Mouse (Mus musculus) G1E (cell line): Measurements from ENCODE around the gene Mmgt2.

Experiments
- CTCF ChIP-seq: IDR thresholded peaks from 2 replicates; pipeline ENCODE4 v1.5.1; 2012; ENCODE audit warnings: low read depth, low read length, inconsistent platforms, mixed read lengths
- GATA2 ChIP-seq: IDR thresholded peaks from 2 replicates; pipeline ENCODE4 v1.6.1; 2012; ENCODE audit warnings: low read depth, low read length, inconsistent platforms, borderline replicate concordance
- POLR2AphosphoS5 ChIP-seq: IDR thresholded peaks from 2 replicates; pipeline ENCODE4 v1.6.1; 2012; ENCODE audit warnings: low read depth, low read length, inconsistent platforms; ENCODE audit not compliant: insufficient replicate concordance
- TAL1 ChIP-seq: conservative IDR thresholded peaks from 2 replicates; pipeline ENCODE4 v1.6.1; 2012; ENCODE audit warnings: low read depth, low read length, inconsistent platforms, mixed read lengths

DNA sequence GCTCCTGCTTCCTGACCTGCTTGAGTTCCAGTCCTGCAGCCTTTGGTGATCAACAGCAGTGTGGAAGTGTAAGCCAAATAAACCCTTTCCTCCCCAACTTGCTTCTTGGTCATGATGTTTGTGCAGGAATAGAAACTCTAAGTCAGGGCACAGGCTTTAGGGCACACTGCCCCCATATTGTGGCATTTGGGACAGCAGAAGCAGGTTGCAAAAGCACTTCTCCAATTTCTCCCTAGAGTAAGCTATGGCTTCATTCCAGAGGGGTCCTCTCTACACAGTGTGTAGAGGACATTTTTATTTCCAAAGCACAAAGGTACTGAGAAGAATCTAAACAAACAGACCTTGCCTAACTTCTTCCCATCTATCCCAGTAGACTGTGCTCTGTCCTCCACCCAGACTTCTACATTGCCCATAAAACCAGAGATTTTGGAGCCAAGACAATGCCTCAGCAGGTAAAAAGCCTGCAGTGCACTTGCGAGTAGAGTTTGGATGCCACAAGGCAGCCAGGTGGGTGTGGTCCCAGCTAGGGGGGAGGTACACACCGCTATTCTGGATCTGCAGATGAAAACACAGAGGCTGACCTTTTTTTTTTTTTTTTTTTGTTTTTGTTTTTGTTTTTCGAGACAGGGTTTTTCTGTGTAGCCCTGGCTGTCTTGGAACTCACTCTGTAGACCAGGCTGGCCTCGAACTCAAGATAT is 26.7 kb upstream of the Mmgt2 start:
- TF ChIP-seq CTCF (no peak), TAL1 (no peak), GATA2 (no peak), POLR2AphosphoS5 (no peak)
